21 mouse cellular contexts compared by ENCODE assay signal in the genomic region with DNA sequence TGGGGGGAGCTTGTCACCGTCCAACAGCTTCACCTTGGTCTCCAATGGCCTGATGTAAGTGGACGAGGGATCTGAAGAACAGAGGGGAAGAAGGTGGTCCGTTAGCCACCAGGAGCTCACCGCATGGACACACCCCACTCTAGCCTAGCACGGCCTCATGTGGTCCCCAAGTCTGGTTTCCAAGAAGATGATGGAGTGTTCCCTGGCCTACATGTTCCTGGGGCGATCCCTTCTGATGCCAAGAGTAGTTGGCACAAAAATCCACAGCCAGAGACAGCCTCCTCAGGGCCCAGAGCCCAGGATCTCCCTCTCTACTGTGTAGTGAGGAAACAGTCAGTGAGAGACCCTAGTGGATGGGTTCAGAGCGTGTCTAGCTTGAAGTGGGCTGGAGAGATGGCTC. TPM values are rescaled to one million over a fixed set of nuclear protein-coding genes. Genes with fewer than 3 reads are reported as not detected.
DNase-seq lines count a peak whose midpoint lies in the region; ATAC-seq and TF ChIP-seq lines count a peak whose summit lies in the region.
"Had no signal": no experiment of that assay in that cellular context is flagged by ENCODE, and none has a peak within 500 bp of the region (broad histone marks: within the 10 kb centered on the region; RNA-seq: fewer than 3 reads in every experiment).

No protein-coding gene starts in this region.

- TF ChIP-seq CTCF in cerebellum, adult 2 months (IDR thresholded peaks at IDR 0.05; ENCODE audit: borderline replicate concordance, insufficient read depth, low read depth, low read length): no peak

- H3K9me3 ChIP-seq in hindbrain, embryonic 13.5 days: no peaks in the 10 kb centered on the region
- H3K9me3 ChIP-seq in hindbrain, embryonic 10.5 days: no peaks in the 10 kb centered on the region
- no peaks in the 10 kb centered on the region for H3K9me3 ChIP-seq in midbrain, embryonic 15.5 days
- H3K9me3 ChIP-seq in midbrain, embryonic 14.5 days (ENCODE audit: control insufficient read depth, low read length): no peaks in the 10 kb centered on the region
- H3K9me3 ChIP-seq: forebrain, embryonic 12.5 days; limb, embryonic 15.5 days; neural tube, embryonic 12.5 days; stomach, embryonic 15.5 days had no signal

- H3K27me3 ChIP-seq in cerebellum, adult 2 months (ENCODE audit: control insufficient read depth, insufficient read depth, low read length): no peaks in the 10 kb centered on the region
- no peaks in the 10 kb centered on the region for H3K27me3 ChIP-seq in hindbrain, embryonic 13.5 days
- no peaks in the 10 kb centered on the region for H3K27me3 ChIP-seq in hindbrain, embryonic 10.5 days (ENCODE audit: insufficient read depth, poor library complexity, severe bottlenecking)
- H3K27me3 ChIP-seq in midbrain, embryonic 15.5 days (replicated peaks): no peaks in the 10 kb centered on the region
- no peaks in the 10 kb centered on the region for H3K27me3 ChIP-seq in midbrain, embryonic 14.5 days (ENCODE audit: control insufficient read depth, insufficient read depth, low read length)
- H3K27me3 ChIP-seq: forebrain, embryonic 12.5 days; limb, embryonic 15.5 days; neural tube, embryonic 12.5 days; stomach, embryonic 15.5 days had no signal

- ATAC-seq in hindbrain, embryonic 13.5 days (ENCODE audit: low FRiP score): no peak
- no peak for ATAC-seq in midbrain, embryonic 15.5 days (replicated peaks)
- ATAC-seq in midbrain, embryonic 14.5 days (ENCODE audit: low FRiP score, low TSS enrichment): no peak

- no peak overlapping the region for H3K9ac ChIP-seq in hindbrain, embryonic 13.5 days
- H3K9ac ChIP-seq in midbrain, embryonic 15.5 days: no peak overlapping the region
- H3K9ac ChIP-seq in midbrain, embryonic 14.5 days (replicated peaks; ENCODE audit: low read length): no peak overlapping the region
- H3K9ac ChIP-seq: forebrain, embryonic 12.5 days; limb, embryonic 15.5 days; liver, embryonic 14.5 days; lung, embryonic 14.5 days; stomach, embryonic 15.5 days had no signal

- no peaks in the 10 kb centered on the region for H3K36me3 ChIP-seq in hindbrain, embryonic 13.5 days
- H3K36me3 ChIP-seq in hindbrain, embryonic 10.5 days: peaks cover 10% of the 10 kb centered on the region
- no peaks in the 10 kb centered on the region for H3K36me3 ChIP-seq in midbrain, embryonic 15.5 days (replicated peaks)
- no peaks in the 10 kb centered on the region for H3K36me3 ChIP-seq in midbrain, embryonic 14.5 days (ENCODE audit: control insufficient read depth, insufficient read depth, low read length)
- H3K36me3 ChIP-seq: forebrain, embryonic 12.5 days; limb, embryonic 15.5 days; neural tube, embryonic 12.5 days; stomach, embryonic 15.5 days had no signal

- H3K4me1 ChIP-seq in cerebellum, adult 2 months (ENCODE audit: control insufficient read depth, insufficient read depth, low read length): peaks cover 75% of the 10 kb centered on the region
- H3K4me1 ChIP-seq in hindbrain, embryonic 13.5 days (replicated peaks): peaks cover 95% of the 10 kb centered on the region
- peaks cover 99% of the 10 kb centered on the region for H3K4me1 ChIP-seq in hindbrain, embryonic 10.5 days (replicated peaks)
- H3K4me1 ChIP-seq in midbrain, embryonic 15.5 days: peaks cover 76% of the 10 kb centered on the region
- H3K4me1 ChIP-seq in midbrain, embryonic 14.5 days (ENCODE audit: control insufficient read depth, insufficient read depth, low read length): peaks cover 62% of the 10 kb centered on the region

- H3K4me3 ChIP-seq in cerebellum, adult 2 months (replicated peaks; ENCODE audit: insufficient read depth, low read depth, low read length): no peak overlapping the region
- H3K4me3 ChIP-seq in hindbrain, embryonic 13.5 days: no peak overlapping the region
- no peak overlapping the region for H3K4me3 ChIP-seq in hindbrain, embryonic 10.5 days
- H3K4me3 ChIP-seq in midbrain, embryonic 15.5 days: no peak overlapping the region
- no peak overlapping the region for H3K4me3 ChIP-seq in midbrain, embryonic 14.5 days (replicated peaks; ENCODE audit: low read depth, low read length)
- H3K4me3 ChIP-seq: forebrain, embryonic 12.5 days; heart, adult 2 months; limb, embryonic 15.5 days; neural tube, embryonic 12.5 days; stomach, embryonic 15.5 days had no signal

- no peak overlapping the region for H3K4me2 ChIP-seq in hindbrain, embryonic 13.5 days
- no peak overlapping the region for H3K4me2 ChIP-seq in midbrain, embryonic 15.5 days
- no peak overlapping the region for H3K4me2 ChIP-seq in midbrain, embryonic 14.5 days (ENCODE audit: low read length)
- H3K4me2 ChIP-seq: forebrain, embryonic 12.5 days; limb, embryonic 15.5 days; lung, embryonic 14.5 days; neural tube, embryonic 12.5 days; stomach, embryonic 15.5 days had no signal

- WGBS in cerebellum, adult 2 months: 38% methylated on average over 7 of the region's 7 CpGs
- WGBS in hindbrain, embryonic 13.5 days: 86% methylated on average over 7 of the region's 7 CpGs
- 94% methylated on average over 7 of the region's 7 CpGs for WGBS in hindbrain, embryonic 10.5 days
- WGBS in midbrain, embryonic 15.5 days: 91% methylated on average over 7 of the region's 7 CpGs
- WGBS in midbrain, embryonic 14.5 days: 85% methylated on average over 7 of the region's 7 CpGs

- peak overlapping the region; percentile 12; the same call in 1 of the 2 replicates for H3K27ac ChIP-seq in cerebellum, adult 2 months (ENCODE audit: insufficient read depth, low read length)
- H3K27ac ChIP-seq in hindbrain, embryonic 13.5 days: peak overlapping the region; percentile 92
- no peak overlapping the region for H3K27ac ChIP-seq in hindbrain, embryonic 10.5 days
- peak overlapping the region; percentile 75; the same call in 1 of the 2 replicates for H3K27ac ChIP-seq in midbrain, embryonic 15.5 days
- H3K27ac ChIP-seq in midbrain, embryonic 14.5 days (replicated peaks; ENCODE audit: low read depth, low read length): no peak overlapping the region
- H3K27ac ChIP-seq: forebrain, embryonic 12.5 days; heart, adult 2 months; kidney, postnatal 0 days; liver, embryonic 14.5 days; neural tube, embryonic 12.5 days had no signal

- peak in 1 of 2 experiments; percentile 47 for DNase-seq in cerebellum, adult 2 months
- no peak for DNase-seq in cerebellum, adult 8-10 months
- no peak for DNase-seq in hindbrain, embryonic 10.5 days (ENCODE audit: low spot score)
- DNase-seq in midbrain, embryonic 14.5 days: no peak
- DNase-seq in lung, postnatal 36 days: no peak
- DNase-seq: gastrocnemius, postnatal 36 days; heart, adult 2 months; heart, postnatal 36 days; kidney, adult 2 months; layer of hippocampus, adult 9-11 months; right cerebral cortex, adult 18-20 months; thymus, postnatal 25 days had no signal

- TF ChIP-seq POLR2A in cerebellum, adult 2 months (IDR thresholded peaks at IDR 0.05; ENCODE audit: borderline replicate concordance, insufficient read depth, low read length): no peak

RNA-seq across cellular contexts. Expression of gene Ccnk, which starts 42.3 kb away (rescaled TPM):
- 27.0 and 32.0 TPM in 2 replicates for polyA plus RNA-seq in cerebellum, adult 2 months (2012; rRNA removed)
- polyA plus RNA-seq in hindbrain, embryonic 13.5 days (2015; fragmentation: Nextera tagmentation; extraction: Ambion mirVana): 3.8 and 4.0 TPM in 2 replicates
- polyA plus RNA-seq in hindbrain, embryonic 10.5 days (2016; fragmentation: Nextera tagmentation; extraction: Ambion mirVana): 2.9 and 3.3 TPM in 2 replicates
- polyA plus RNA-seq in midbrain, embryonic 15.5 days (2015; fragmentation: Nextera tagmentation; extraction: Ambion mirVana): 2.4 and 3.7 TPM in 2 replicates
- 6.0 and 7.4 TPM in 2 replicates for polyA plus RNA-seq in midbrain, embryonic 14.5 days (2014; fragmentation: Nextera tagmentation; extraction: Ambion mirVana)

RNA-seq across cellular contexts. Expression of gene Setd3, which starts 42.6 kb away (rescaled TPM):
- polyA plus RNA-seq in cerebellum, adult 2 months (2012; rRNA removed): 117 and 122 TPM in 2 replicates
- 99.7 and 102 TPM in 2 replicates for polyA plus RNA-seq in hindbrain, embryonic 13.5 days (2015; fragmentation: Nextera tagmentation; extraction: Ambion mirVana)
- 76.9 and 82.1 TPM in 2 replicates for polyA plus RNA-seq in hindbrain, embryonic 10.5 days (2016; fragmentation: Nextera tagmentation; extraction: Ambion mirVana)
- polyA plus RNA-seq in midbrain, embryonic 15.5 days (2015; fragmentation: Nextera tagmentation; extraction: Ambion mirVana): 88.0 and 95.0 TPM in 2 replicates
- polyA plus RNA-seq in midbrain, embryonic 14.5 days (2014; fragmentation: Nextera tagmentation; extraction: Ambion mirVana): 75.5 and 93.3 TPM in 2 replicates

RNA-seq across cellular contexts. Expression of gene Ccdc85c, which starts 53.5 kb away (rescaled TPM):
- 75.0 and 78.6 TPM in 2 replicates for polyA plus RNA-seq in cerebellum, adult 2 months (2012; rRNA removed)
- 17.3 and 17.7 TPM in 2 replicates for polyA plus RNA-seq in hindbrain, embryonic 13.5 days (2015; fragmentation: Nextera tagmentation; extraction: Ambion mirVana)
- polyA plus RNA-seq in hindbrain, embryonic 10.5 days (2016; fragmentation: Nextera tagmentation; extraction: Ambion mirVana): 14.3 and 16.0 TPM in 2 replicates
- 15.3 and 15.8 TPM in 2 replicates for polyA plus RNA-seq in midbrain, embryonic 15.5 days (2015; fragmentation: Nextera tagmentation; extraction: Ambion mirVana)
- polyA plus RNA-seq in midbrain, embryonic 14.5 days (2014; fragmentation: Nextera tagmentation; extraction: Ambion mirVana): 20.9 and 22.3 TPM in 2 replicates

Comparison
In these comparisons a context has a peak if more than half of its experiments do, and no peak if none do; other contexts are left out.
1. H3K27ac ChIP-seq: peak in cerebellum, adult 2 months (single experiment), hindbrain, embryonic 13.5 days (single experiment) and midbrain, embryonic 15.5 days (single experiment); none in hindbrain, embryonic 10.5 days (single experiment) and midbrain, embryonic 14.5 days (single experiment).